Mouse (Mus musculus): Measurements from ENCODE around the gene Efcab6.

DNA sequence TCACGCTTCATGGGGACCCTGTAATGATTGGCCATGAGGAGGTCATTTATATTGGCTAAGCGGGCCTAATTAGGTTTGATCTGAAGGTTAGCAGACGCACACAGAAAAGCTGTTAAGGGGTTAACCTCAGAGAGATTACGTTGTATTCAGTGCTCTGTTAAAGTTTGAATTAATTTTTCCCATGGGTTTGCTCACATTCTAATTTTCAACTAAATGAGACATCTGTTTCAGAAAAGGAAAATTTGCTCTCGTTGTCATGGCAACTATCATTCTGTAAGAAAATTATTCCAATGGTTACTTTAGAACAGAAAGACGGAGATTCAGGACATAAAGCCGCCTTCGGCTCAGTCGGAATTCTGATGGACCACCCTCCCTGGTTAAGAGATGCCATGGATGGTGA lies 217.0 kb downstream of the Efcab6 start:
- TF ChIP-seq HCFC1 (IDR thresholded peaks at IDR 0.05; ENCODE audit: low read depth, low read length) = no peak
- TF ChIP-seq MAFK (IDR thresholded peaks at IDR 0.05; ENCODE audit: borderline replicate concordance, low read depth, low read length) = no peak
- no peak for TF ChIP-seq MAX (IDR thresholded peaks at IDR 0.05; ENCODE audit: low read length)
- no peak for TF ChIP-seq CTCF (IDR thresholded peaks at IDR 0.05 in 2 of 3, conservative IDR thresholded peaks at IDR 0.05 in 1 of 3; ENCODE audit: control insufficient read depth in 1 of 3, insufficient read depth in 1 of 3, low read depth in 2 of 3, low read length in 3 of 3, poor library complexity in 1 of 3, severe bottlenecking in 1 of 3)
- no peak for TF ChIP-seq ZC3H11A (IDR thresholded peaks at IDR 0.05; ENCODE audit: low read depth, low read length)
- no peak for TF ChIP-seq ZKSCAN1 (IDR thresholded peaks at IDR 0.05; ENCODE audit: low read depth, low read length)
- TF ChIP-seq ZNF384 (IDR thresholded peaks at IDR 0.05; ENCODE audit: low read depth, low read length) = no peak
- no peak for TF ChIP-seq POLR2AphosphoS2 (IDR thresholded peaks at IDR 0.05; ENCODE audit: low read length)
- TF ChIP-seq E2F4 (IDR thresholded peaks at IDR 0.05; ENCODE audit: borderline replicate concordance, low read depth, low read length) = no peak
- TF ChIP-seq MYC (IDR thresholded peaks at IDR 0.05; ENCODE audit: low read depth, low read length) = no peak
